Mouse (Mus musculus) embryonic facial prominence, embryonic 11.5 days (tissue): ENCODE results near the gene Fyb. TPM values are rescaled to one million over a fixed set of nuclear protein-coding genes. Genes with fewer than 3 reads are reported as not detected.

Experiments used
- ATAC-seq: fragments of 200-750 bp; cut with Nextera tagmentation; replicated peaks from 2 replicates; pipeline ENCODE4 v1.8.0; 2017; ENCODE audit warnings: low read depth; ENCODE audit not compliant: insufficient number of reproducible peaks, low FRiP score, low TSS enrichment
- DNase-seq: peaks from one replicate; pipeline ENCODE4 v3.0.0-alpha.2; 2015; ENCODE audit warnings: low spot score
- H3K27ac ChIP-seq: fragments of 300-500 bp; sonication (generic); replicated peaks from 2 replicates; pipeline ENCODE4 v1.5.1; 2014; ENCODE audit warnings: mild to moderate bottlenecking, low read depth, low read length, control low read depth
- H3K27me3 ChIP-seq: fragments of 300-500 bp; sonication (generic); 2 replicates; pipeline ENCODE4 v1.6.1; 2014; ENCODE audit warnings: mild to moderate bottlenecking, low read length, moderate library complexity, mixed read lengths; ENCODE audit not compliant: control insufficient read depth, insufficient read depth
- H3K36me3 ChIP-seq: fragments of 300-500 bp; sonication (generic); replicated peaks from 2 replicates; pipeline ENCODE4 v1.6.1; 2014; ENCODE audit warnings: low read depth, mild to moderate bottlenecking, low read length, moderate library complexity, mixed read lengths; ENCODE audit not compliant: control insufficient read depth, insufficient read depth
- H3K4me1 ChIP-seq: fragments of 300-500 bp; sonication (generic); 2 replicates; pipeline ENCODE4 v1.6.1; 2014; ENCODE audit warnings: low read length, mixed read lengths; ENCODE audit not compliant: control insufficient read depth, insufficient read depth
- H3K4me2 ChIP-seq: fragments of 300-500 bp; sonication (generic); 2 replicates; pipeline ENCODE4 v1.6.1; 2014; ENCODE audit warnings: low read depth, mild to moderate bottlenecking, control low read depth, low read length, moderate library complexity
- H3K4me3 ChIP-seq: fragments of 300-500 bp; sonication (generic); 2 replicates; pipeline ENCODE4 v1.5.1; 2014; ENCODE audit warnings: low read depth, low read length, control low read depth
- H3K9ac ChIP-seq: fragments of 300-500 bp; sonication (generic); replicated peaks from 2 replicates; pipeline ENCODE4 v1.6.1; 2014; ENCODE audit warnings: mild to moderate bottlenecking, control low read depth, low read length
- H3K9me3 ChIP-seq: fragments of 300-500 bp; sonication (generic); replicated peaks from 2 replicates; pipeline ENCODE4 v1.6.1; 2016; ENCODE audit warnings: mild to moderate bottlenecking, low read length, inconsistent platforms, mixed read lengths; ENCODE audit not compliant: control insufficient read depth
- WGBS: fragments of 180-500 bp; shearing (Covaris S2); extraction: QIAGEN DNeasy Blood & Tissue Kit; methylation state at CpG from one replicate; pipeline ENCODE4 v1.1.7; 2014; 5-methylcytosine and 5-hydroxymethylcytosine counted together
- polyA plus RNA-seq: library from polyadenylated mRNA; unstranded; fragments of >200 nt; fragmentation: Nextera tagmentation; extraction: Ambion mirVana; gene quantifications from 2 replicates; pipeline ENCODE4 v1.2.1, GENCODE M21; 2014

Fyb gene
- polyA plus RNA-seq, 1 experiment from 2014 or later = 2.8 TPM

GRCm38 (mm10) chr15:6711226-6711625 lies 188.6 kb downstream of the Fyb start:
- no peak overlapping the region for H3K4me2 ChIP-seq
- DNase-seq (no peak), ATAC-seq (no peak)
- H3K4me1 ChIP-seq = no peaks in the 10 kb centered on the region
- no peak overlapping the region for H3K4me3 ChIP-seq
- H3K27ac ChIP-seq = no peak overlapping the region
- no peaks in the 10 kb centered on the region for H3K27me3 ChIP-seq
- WGBS = 79% methylated on average over 7 of the region's 7 CpGs
- no peaks in the 10 kb centered on the region for H3K36me3 ChIP-seq
- no peaks in the 10 kb centered on the region for H3K9me3 ChIP-seq
- H3K9ac ChIP-seq = no peak overlapping the region

Other genes starting within 250 kb of the Fyb start
- 72.4 and 81.5 TPM in 2 replicates for gene Dab2, start 223.1 kb upstream of the Fyb start, polyA plus RNA-seq
- not detected in 2 replicates for gene C9, start 77.5 kb upstream of the Fyb start, polyA plus RNA-seq
- gene Rictor, start 185.5 kb downstream of the Fyb start, polyA plus RNA-seq = 40.2 and 47.9 TPM in 2 replicates